Mouse (Mus musculus): ENCODE measurements around the gene Il6. TPM values are rescaled to one million over a fixed set of nuclear protein-coding genes. Genes with fewer than 3 reads are reported as not detected.
"Not testable (repeated sequence)": the region's sequence is repeated elsewhere in the genome, so short reads cannot be mapped to it uniquely, and the experiment has no call there.

The Il6 gene
- polyA plus RNA-seq, 1 experiment from 2014 or later, result not detected

DNA sequence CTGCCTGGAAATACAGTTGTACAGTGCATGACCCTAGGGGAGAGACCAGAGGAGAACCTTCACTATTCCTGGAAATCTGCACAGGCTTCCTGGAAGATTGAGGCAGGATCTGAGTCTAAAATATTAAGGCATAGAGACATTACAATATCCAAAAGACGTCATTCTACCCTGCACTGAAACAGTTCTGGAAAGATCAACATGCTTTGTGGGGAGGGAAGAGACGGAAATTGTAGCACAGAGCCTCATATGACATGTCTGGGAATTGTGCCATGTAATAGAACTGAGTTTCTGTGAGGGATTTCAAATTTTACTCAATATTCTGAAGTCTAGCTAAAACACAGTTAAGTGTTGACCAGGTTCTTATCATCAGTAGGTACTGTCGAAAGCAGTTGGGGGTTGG is 12.0 kb upstream of the Il6 start:
- 75% methylated on average over 3 of the region's 3 CpGs for WGBS
- no peak for ATAC-seq

DNA sequence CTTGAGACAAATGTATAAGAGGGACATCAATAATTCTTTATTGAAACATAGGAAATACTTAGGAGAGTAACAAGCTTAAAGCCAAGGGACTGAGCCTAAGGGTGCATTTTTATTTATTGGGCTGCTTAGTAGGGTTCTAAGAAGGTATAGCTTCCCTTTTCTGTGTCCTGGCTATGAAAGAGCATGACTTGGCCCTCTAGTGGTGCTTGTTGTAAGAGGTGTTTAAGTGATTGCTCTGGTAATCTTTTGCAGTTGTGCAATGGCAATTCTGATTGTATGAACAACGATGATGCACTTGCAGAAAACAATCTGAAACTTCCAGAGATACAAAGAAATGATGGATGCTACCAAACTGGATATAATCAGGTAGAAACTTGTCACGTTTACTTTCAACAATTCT is 1.7 kb downstream of the Il6 start:
- Histone ChIP-seq H3K4me2 (ENCODE audit: low read length) (no peak overlapping the region), H3K4me3 (ENCODE audit: low read depth, low read length) (no peak overlapping the region), H3K36me3 (ENCODE audit: control insufficient read depth, insufficient read depth, low read length) (no peaks in the 10 kb centered on the region), H3K9ac (ENCODE audit: low read depth, low read length) (no peak overlapping the region), H3K9me3 (replicated peaks; ENCODE audit: control insufficient read depth, low read length, poor library complexity, severe bottlenecking) (no peaks in the 10 kb centered on the region), H3K27me3 (ENCODE audit: control insufficient read depth, insufficient read depth, low read depth, low read length) (no peaks in the 10 kb centered on the region), H3K27ac (ENCODE audit: low read length) (no peak overlapping the region), H3K4me1 (ENCODE audit: control insufficient read depth, insufficient read depth, low read length) (no peaks in the 10 kb centered on the region)
- no peak for ATAC-seq
- 59% methylated on average over 2 of the region's 2 CpGs for WGBS

More for the DNA sequence above, 12.0 kb upstream of the Il6 start:
- Histone ChIP-seq H3K4me2 (ENCODE audit: low read length) (no peak overlapping the region), H3K4me1 (ENCODE audit: control insufficient read depth, insufficient read depth, low read length) (no peaks in the 10 kb centered on the region), H3K36me3 (ENCODE audit: control insufficient read depth, insufficient read depth, low read length) (no peaks in the 10 kb centered on the region), H3K9me3 (replicated peaks; ENCODE audit: control insufficient read depth, low read length, poor library complexity, severe bottlenecking) (no peaks in the 10 kb centered on the region), H3K9ac (ENCODE audit: low read depth, low read length) (no peak overlapping the region), H3K27ac (ENCODE audit: low read length) (no peak overlapping the region), H3K27me3 (ENCODE audit: control insufficient read depth, insufficient read depth, low read depth, low read length) (no peaks in the 10 kb centered on the region), H3K4me3 (ENCODE audit: low read depth, low read length) (no peak overlapping the region)

DNA sequence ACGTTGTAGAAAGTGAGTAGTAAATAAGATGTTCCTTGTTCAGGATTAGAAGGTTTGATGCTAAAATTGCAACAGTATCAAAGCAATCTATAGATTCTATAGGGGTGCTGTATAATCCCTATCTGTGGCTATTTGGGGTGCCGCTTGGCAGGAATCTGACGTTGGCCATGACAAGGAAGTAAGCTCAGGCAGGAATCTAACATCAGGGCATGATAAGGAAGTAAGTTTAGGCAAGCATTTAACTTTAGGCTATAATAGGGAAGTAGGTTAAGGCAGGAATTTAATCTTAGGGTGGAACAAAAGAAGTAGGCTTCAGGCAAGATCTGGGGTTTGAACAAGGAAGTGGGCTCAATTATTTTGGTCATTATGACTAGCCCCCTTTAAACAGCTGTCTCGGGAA is 22.9 kb downstream of the Il6 start:
- not testable (repeated sequence) for H3K4me2 ChIP-seq (ENCODE audit: low read length); H3K4me1 ChIP-seq (ENCODE audit: control insufficient read depth, insufficient read depth, low read length); H3K27me3 ChIP-seq (ENCODE audit: control insufficient read depth, insufficient read depth, low read depth, low read length); H3K36me3 ChIP-seq (ENCODE audit: control insufficient read depth, insufficient read depth, low read length); H3K9ac ChIP-seq (ENCODE audit: low read depth, low read length); ATAC-seq; H3K4me3 ChIP-seq (ENCODE audit: low read depth, low read length); H3K9me3 ChIP-seq (replicated peaks; ENCODE audit: control insufficient read depth, low read length, poor library complexity, severe bottlenecking); H3K27ac ChIP-seq (ENCODE audit: low read length)
- WGBS, result 89% methylated on average over 4 of the region's 4 CpGs

DNA sequence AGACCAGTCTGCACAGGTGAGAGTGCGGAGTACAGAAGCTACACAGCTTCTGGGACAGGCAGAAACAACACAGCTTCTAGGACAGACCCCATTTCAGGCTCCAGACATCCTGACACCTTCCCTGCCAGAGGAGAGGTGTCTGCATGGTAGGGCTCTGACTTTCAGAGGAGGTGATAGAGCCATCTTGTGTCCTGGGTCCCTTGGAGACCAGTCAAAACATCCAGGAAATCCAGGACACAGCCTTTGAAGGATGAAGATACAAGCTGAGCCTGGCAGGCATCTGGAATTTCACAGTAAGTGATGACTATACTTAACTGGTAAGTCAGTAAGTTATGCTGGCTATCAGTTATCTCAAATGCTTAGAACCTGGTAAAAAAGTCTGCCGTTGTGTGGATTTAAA is 24.2 kb downstream of the Il6 start:
- not testable (repeated sequence) for H3K27ac ChIP-seq (ENCODE audit: low read length); H3K27me3 ChIP-seq (ENCODE audit: control insufficient read depth, insufficient read depth, low read depth, low read length); H3K4me2 ChIP-seq (ENCODE audit: low read length); H3K4me3 ChIP-seq (ENCODE audit: low read depth, low read length); ATAC-seq; H3K9ac ChIP-seq (ENCODE audit: low read depth, low read length); H3K4me1 ChIP-seq (ENCODE audit: control insufficient read depth, insufficient read depth, low read length); H3K36me3 ChIP-seq (ENCODE audit: control insufficient read depth, insufficient read depth, low read length); H3K9me3 ChIP-seq (replicated peaks; ENCODE audit: control insufficient read depth, low read length, poor library complexity, severe bottlenecking)
- 96% methylated on average over 2 of the region's 2 CpGs for WGBS

DNA sequence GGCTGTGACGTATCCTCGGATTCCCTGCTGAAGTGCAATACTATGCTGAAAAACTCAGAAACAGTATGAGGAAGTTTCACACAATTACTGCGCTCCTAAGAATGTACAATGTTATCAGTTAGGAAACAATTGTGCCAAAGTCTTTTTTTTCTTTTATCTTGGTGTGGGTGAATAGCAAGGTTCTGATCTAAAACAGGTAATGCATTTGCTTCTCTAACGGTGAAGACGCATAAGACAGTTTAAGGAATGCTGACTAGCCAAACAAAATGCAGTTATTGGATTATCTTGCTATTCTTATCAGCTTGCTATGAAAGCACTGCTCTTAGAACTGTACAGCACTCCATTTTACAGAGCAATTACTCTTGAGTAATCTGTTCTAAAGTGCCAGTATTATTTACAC is 26.4 kb downstream of the Il6 start:
- H3K4me3 ChIP-seq (ENCODE audit: low read depth, low read length); H3K4me1 ChIP-seq (ENCODE audit: control insufficient read depth, insufficient read depth, low read length); H3K9me3 ChIP-seq (replicated peaks; ENCODE audit: control insufficient read depth, low read length, poor library complexity, severe bottlenecking); H3K9ac ChIP-seq (ENCODE audit: low read depth, low read length); H3K4me2 ChIP-seq (ENCODE audit: low read length); ATAC-seq; H3K27ac ChIP-seq (ENCODE audit: low read length); H3K27me3 ChIP-seq (ENCODE audit: control insufficient read depth, insufficient read depth, low read depth, low read length); H3K36me3 ChIP-seq (ENCODE audit: control insufficient read depth, insufficient read depth, low read length): not testable (repeated sequence)
- 92% methylated on average over 5 of the region's 5 CpGs for WGBS

DNA sequence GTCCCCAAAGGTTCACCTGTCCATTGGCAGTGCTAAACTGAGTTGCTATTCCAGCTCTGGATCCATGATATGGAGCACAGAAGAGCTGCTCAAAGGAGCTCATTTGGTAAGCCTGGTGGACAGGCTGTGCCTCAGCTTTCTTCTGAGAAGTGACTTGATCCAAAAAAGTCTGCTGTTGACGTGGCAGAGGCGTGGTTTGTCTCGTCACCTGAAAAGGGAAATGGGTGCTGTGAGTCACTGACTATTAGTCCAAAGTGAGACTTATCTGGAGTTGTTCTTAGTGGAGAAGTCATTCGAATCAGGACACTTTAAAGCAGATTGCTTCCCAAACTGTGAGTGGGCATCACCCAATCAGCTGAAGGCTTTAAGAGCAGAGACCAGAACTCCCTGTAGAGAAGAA is 26.9 kb downstream of the Il6 start:
- not testable (repeated sequence) for H3K9me3 ChIP-seq (replicated peaks; ENCODE audit: control insufficient read depth, low read length, poor library complexity, severe bottlenecking); H3K4me3 ChIP-seq (ENCODE audit: low read depth, low read length); H3K4me1 ChIP-seq (ENCODE audit: control insufficient read depth, insufficient read depth, low read length); H3K4me2 ChIP-seq (ENCODE audit: low read length); H3K36me3 ChIP-seq (ENCODE audit: control insufficient read depth, insufficient read depth, low read length); H3K27me3 ChIP-seq (ENCODE audit: control insufficient read depth, insufficient read depth, low read depth, low read length); ATAC-seq; H3K9ac ChIP-seq (ENCODE audit: low read depth, low read length); H3K27ac ChIP-seq (ENCODE audit: low read length)
- 91% methylated on average over 4 of the region's 4 CpGs for WGBS

DNA sequence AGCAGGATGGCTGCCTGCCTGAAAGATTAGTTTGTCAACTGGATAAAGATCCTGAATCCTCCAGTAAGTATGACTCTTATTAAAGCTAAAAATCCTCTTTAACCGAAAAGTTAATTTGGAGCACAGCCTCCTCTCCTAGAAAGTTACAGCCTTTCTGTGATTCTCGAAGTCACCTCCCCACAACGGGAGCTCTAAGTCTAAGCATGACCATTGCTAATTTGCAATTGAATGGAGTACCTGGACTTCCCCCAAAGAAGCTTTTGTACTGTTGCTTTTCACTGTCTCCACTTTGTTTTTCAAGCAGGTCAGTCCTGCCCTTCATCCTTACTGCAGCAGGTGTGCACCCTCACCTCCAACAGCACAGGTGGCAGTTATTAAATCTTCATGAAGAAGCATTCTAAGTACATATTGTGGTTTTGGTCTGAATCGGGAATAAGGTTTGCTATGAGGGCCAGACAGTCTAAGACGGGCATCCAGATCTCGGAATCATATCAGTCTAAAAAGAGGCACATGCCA is 45.4 kb downstream of the Il6 start:
- WGBS, result 46% methylated on average over 6 of the region's 6 CpGs
- no peaks in the 10 kb centered on the region for H3K9me3 ChIP-seq (replicated peaks; ENCODE audit: control insufficient read depth, low read length, poor library complexity, severe bottlenecking)
- H3K4me1 ChIP-seq (ENCODE audit: control insufficient read depth, insufficient read depth, low read length), result no peaks in the 10 kb centered on the region
- ATAC-seq, result no peak
- no peak overlapping the region for H3K4me3 ChIP-seq (ENCODE audit: low read depth, low read length)
- no peak overlapping the region for H3K4me2 ChIP-seq (ENCODE audit: low read length)
- H3K27ac ChIP-seq (ENCODE audit: low read length), result no peak overlapping the region
- no peaks in the 10 kb centered on the region for H3K27me3 ChIP-seq (ENCODE audit: control insufficient read depth, insufficient read depth, low read depth, low read length)
- H3K9ac ChIP-seq (ENCODE audit: low read depth, low read length), result no peak overlapping the region
- peaks cover 7% of the 10 kb centered on the region; the same call in 1 of the 2 replicates for H3K36me3 ChIP-seq (ENCODE audit: control insufficient read depth, insufficient read depth, low read length)

DNA sequence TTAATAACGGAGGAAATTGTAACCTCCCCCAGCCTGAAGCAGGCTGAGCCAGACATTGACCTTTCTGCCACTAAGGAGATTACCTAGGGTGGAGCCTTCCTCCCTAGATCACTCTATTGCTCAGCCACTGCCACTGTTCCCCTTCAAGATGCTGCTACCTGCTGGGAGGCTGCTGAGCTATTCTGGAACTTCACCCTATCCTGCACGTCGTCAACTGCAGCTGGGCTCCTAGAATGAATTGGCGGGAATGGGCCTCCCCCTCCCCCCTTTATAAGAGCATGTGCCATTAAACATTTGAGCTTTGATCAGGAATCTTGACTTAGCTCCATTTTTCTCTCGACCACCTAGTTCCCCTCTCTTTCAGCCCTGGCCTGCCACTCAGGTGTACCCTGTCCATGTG is 46.7 kb downstream of the Il6 start:
- H3K27me3 ChIP-seq (ENCODE audit: control insufficient read depth, insufficient read depth, low read depth, low read length); H3K36me3 ChIP-seq (ENCODE audit: control insufficient read depth, insufficient read depth, low read length); H3K4me1 ChIP-seq (ENCODE audit: control insufficient read depth, insufficient read depth, low read length); H3K9ac ChIP-seq (ENCODE audit: low read depth, low read length); H3K4me2 ChIP-seq (ENCODE audit: low read length); H3K27ac ChIP-seq (ENCODE audit: low read length); ATAC-seq; H3K4me3 ChIP-seq (ENCODE audit: low read depth, low read length); H3K9me3 ChIP-seq (replicated peaks; ENCODE audit: control insufficient read depth, low read length, poor library complexity, severe bottlenecking): not testable (repeated sequence)
- WGBS, result 51% methylated on average over 5 of the region's 5 CpGs

DNA sequence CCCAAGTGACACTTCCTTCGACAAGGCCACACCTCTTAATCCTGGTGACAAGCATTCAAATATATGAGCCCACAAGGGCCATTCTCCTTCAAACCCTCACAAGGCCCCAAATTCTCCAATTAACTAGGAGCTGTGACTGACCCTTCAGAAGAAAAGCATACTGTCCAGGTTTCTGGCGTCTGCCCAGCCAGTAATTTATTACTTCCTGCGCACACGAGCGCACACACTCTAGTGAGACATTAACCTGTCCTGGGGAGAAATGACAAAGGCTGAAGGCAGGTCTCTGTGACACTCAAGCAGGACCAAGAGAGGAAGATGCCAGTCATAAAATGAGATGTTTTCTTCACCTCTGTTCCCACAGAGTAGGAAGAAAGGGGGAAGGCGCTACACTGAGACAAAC is 54.8 kb downstream of the Il6 start:
- no peak overlapping the region for H3K4me3 ChIP-seq (ENCODE audit: low read depth, low read length)
- 87% methylated on average over 6 of the region's 6 CpGs for WGBS
- H3K36me3 ChIP-seq (ENCODE audit: control insufficient read depth, insufficient read depth, low read length), result 0 out of 2 replicates have a peak, but pooled peaks cover 3% of the 10 kb centered on the region
- no peak overlapping the region for H3K9ac ChIP-seq (ENCODE audit: low read depth, low read length)
- H3K9me3 ChIP-seq (replicated peaks; ENCODE audit: control insufficient read depth, low read length, poor library complexity, severe bottlenecking), result no peaks in the 10 kb centered on the region
- ATAC-seq, result no peak
- peaks cover 2% of the 10 kb centered on the region; the same call in 1 of the 2 replicates for H3K4me1 ChIP-seq (ENCODE audit: control insufficient read depth, insufficient read depth, low read length)
- H3K4me2 ChIP-seq (ENCODE audit: low read length), result no peak overlapping the region
- no peak overlapping the region for H3K27ac ChIP-seq (ENCODE audit: low read length)
- H3K27me3 ChIP-seq (ENCODE audit: control insufficient read depth, insufficient read depth, low read depth, low read length), result no peaks in the 10 kb centered on the region
